Mouse (Mus musculus): ENCODE measurements around the gene Zfp933.
"Not testable (repeated sequence)": the region's sequence is repeated elsewhere in the genome, so short reads cannot be mapped to it uniquely, and the experiment has no call there.

Zfp933 gene

GRCm38 (mm10) chr4:147847614-147848583 lies at the start of gene Zfp933:
Gene Zfp933, minus strand, starts transcription at chr4:147848366.
- DNase-seq (ENCODE audit: low read depth, low spot score), result peak; percentile 67

DNA sequence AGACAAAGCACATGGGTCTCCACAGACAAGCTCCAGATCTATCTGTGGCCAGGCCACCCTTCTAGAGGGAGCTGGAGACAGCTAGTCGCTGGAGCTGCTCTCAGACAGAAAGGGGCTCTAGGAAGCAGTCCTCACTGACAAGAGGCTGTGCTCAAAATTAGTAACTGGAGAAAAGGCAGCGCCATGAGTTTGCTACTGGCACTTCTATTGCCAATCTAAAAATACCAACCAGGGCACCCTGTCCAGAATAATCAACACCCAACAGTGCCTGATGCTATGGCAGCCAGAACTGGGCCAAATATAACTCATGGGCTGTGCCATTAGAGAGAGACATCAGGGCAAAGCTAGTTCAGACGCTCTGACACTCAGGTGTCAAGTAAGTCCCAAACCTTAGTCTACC lies 49.2 kb upstream of the Zfp933 start:
- no peak for DNase-seq (ENCODE audit: low read depth, low spot score)

DNA sequence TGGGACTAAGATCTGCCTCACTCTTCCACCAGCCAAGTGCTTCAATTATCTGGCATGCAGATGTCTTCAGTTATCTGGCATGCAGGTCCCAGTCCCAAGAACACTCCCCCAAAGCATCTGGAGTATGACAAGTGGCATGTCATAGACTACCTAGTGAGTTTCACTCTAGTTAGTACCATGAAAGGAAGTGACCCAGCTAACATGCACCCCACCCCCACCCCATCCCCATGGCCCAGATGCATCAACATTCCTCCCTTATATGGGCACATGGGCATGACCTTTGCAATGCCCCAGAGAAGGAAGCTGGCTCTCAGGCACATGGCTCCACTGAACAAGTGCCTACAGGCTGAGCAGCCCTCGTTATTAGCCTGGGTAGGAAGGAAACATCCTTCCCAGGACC lies 48.2 kb upstream of the Zfp933 start:
- DNase-seq (ENCODE audit: low read depth, low spot score), result no peak

GRCm38 (mm10) chr4:147895815-147896330 lies 47.7 kb upstream of the Zfp933 start:
- no peak for DNase-seq (ENCODE audit: low read depth, low spot score)

GRCm38 (mm10) chr4:147890341-147890740 lies 42.2 kb upstream of the Zfp933 start:
- no peak for DNase-seq (ENCODE audit: low read depth, low spot score)

GRCm38 (mm10) chr4:147888237-147888636 lies 40.1 kb upstream of the Zfp933 start:
- DNase-seq (ENCODE audit: low read depth, low spot score), result no peak

DNA sequence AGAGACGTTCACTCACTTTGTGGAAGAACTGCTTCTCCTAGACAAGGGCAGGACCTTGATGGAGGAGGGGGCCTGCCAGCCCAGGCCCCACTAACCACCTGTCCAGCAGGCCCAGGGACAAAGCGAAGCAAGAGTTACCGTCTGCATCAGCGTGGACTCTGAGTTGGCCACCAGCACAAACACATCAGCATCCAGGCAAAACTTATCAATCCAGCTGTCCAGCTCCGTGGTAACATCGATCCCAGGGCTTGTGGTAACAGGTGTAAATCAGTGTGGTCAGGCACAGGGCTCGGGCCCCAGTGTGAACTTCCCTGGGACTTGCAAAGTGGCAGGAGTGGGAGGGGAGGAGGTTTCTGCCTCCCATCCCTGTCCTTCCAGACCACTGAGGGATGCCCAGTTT lies 39.1 kb upstream of the Zfp933 start:
- no peak for DNase-seq (ENCODE audit: low read depth, low spot score)

DNA sequence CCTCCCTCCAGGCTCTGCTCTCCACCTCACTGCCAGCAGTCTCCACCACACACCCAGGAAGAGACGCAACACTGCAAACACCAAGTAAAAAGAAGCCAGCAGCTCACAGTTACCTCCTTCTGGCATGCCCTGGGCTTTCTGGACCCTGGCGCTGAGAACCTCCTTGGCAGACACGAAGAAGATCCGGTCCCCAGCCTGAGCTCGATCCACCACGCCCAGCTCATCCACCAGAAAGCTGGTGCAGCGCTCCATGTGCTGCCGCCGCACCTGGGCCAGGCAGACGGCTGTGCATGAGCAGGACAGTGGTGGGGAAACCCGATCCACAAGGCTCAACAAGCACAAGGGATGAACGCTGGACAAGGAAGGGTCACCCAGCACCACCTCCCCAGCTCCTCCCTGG lies 38.0 kb upstream of the Zfp933 start:
- DNase-seq (ENCODE audit: low read depth, low spot score), result no peak

- DNase-seq (ENCODE audit: low read depth, low spot score), result no peak
Observed at GRCm38 (mm10) chr4:147884138-147884537, 36.0 kb upstream of the Zfp933 start.

DNA sequence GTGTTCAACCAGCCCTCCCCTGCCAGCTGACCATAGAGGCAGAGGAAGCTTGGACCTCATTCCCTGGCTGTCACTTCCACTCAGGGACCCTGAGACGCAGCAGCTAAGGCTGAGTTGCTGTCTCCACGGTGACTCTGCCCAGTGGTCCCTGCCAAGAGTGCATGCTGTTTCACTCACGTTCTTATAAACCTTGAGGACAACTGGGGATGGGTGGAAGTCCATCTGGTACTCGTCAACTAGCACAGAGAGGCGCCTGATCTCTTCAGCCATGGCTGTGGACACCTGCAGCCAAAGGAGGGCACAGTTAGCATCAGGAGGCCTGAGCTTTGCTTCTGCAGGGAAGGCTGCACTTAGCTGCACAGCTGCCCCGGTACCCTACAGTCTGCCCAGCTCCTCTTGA lies 34.9 kb upstream of the Zfp933 start:
- DNase-seq (ENCODE audit: low read depth, low spot score), result no peak

DNA sequence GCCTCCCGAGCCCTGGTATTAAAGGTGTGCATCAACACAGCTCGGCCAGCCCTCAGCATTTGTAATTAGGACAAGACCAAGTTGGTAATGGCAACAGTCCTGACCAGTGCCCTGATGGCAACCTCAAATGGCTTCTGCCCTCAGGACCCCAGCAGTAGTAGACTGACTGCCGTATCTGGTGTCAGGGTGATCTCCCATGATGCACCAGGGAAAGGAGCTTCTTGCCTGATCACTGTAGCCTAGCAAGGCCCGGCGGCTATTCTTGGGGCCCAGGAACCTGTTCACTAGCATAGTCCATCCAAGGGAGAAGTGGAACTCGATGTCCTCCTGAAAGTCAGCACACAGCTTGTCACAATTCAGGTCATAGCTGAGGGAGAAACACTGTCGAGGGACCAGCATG lies 33.6 kb upstream of the Zfp933 start:
- no peak for DNase-seq (ENCODE audit: low read depth, low spot score)

GRCm38 (mm10) chr4:147879865-147880264 lies 31.7 kb upstream of the Zfp933 start:
- DNase-seq (ENCODE audit: low read depth, low spot score), result no peak

- no peak for DNase-seq (ENCODE audit: low read depth, low spot score)
Observed at GRCm38 (mm10) chr4:147879456-147879855, 31.3 kb upstream of the Zfp933 start.

DNA sequence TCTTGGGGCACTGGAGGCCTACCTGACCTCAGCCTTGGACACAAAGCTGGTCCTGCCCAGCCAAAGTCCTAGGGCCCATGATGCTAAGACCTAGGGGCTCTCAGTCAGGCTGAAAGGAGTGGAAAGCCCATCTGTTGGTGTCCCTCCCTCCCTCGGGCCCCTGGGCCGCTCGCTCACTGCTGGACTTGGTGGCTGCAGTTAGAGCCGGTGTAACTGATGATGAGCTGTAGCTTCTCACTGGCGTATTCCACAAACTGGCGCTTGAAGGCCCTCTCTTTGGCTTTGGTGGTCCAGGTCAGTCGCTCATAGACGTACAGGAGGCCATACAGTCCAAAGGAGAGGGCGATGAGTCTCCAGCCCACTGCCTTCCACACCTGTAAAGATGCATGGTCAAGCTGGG lies 30.4 kb upstream of the Zfp933 start:
- no peak for DNase-seq (ENCODE audit: low read depth, low spot score)

DNA sequence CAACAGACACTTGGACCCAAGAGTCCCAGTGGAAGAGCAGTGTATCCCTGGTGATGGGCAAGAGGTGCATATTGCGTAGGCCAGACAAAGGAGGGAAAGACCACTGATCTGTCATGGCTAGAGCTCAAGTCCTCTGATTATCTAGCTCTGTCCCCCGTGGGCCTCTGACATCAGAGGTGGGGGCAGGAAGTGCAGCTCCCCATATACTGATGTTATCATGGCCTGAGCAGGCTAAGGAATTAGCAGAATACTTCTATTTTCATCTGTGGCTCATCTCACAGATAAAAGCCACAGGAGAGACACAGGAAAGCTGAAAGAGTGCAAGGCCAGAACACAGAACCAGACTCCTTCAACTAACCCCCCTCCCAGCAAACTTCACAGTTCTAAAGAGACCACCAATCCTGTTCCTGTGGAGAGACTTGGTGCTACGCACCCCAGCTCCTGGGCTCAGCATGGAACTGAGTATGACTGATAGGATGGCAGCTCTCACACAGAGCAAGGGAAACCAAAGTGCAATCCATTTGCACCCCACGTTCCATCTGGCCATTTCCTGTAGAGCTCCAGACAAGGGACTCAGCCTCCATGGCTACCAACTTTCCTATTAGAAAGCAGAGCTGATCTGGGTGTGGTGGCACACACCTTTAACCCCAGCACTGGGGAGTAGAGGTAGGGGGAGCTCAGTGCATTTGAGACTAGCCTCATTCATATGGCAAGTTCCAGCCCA lies 27.8 kb upstream of the Zfp933 start:
- DNase-seq (ENCODE audit: low read depth, low spot score), result no peak

DNA sequence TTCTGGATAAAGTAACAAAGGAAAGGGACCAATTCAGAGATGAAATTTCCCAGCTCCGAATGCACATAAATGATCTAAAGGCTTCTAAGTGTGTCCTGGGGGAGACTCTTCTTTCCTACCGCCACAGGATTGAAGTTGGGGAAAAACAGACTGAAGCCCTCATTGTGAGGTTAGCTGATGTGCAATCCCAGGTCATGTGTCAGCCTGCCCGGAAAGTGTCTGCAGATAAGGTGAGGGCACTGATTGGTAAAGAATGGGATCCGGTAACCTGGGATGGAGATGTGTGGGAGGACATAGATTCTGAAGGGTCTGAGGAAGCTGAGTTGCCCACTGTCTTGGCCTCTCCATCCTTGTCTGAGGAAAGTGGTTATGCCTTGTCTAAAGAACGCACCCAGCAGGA lies 21.1 kb upstream of the Zfp933 start:
- no peak for DNase-seq (ENCODE audit: low read depth, low spot score)

- peak; percentile 89 for DNase-seq (ENCODE audit: low read depth, low spot score)
Observed at GRCm38 (mm10) chr4:147868450-147869031, 20.4 kb upstream of the Zfp933 start, which contains the start of the genes Miip and Fv1. Gene Miip, minus strand, starts transcription at chr4:147868816. Gene Fv1, plus strand, starts transcription at chr4:147868979.

GRCm38 (mm10) chr4:147867563-147868449 lies 19.6 kb upstream of the Zfp933 start:
- no peak for DNase-seq (ENCODE audit: low read depth, low spot score)

- DNase-seq (ENCODE audit: low read depth, low spot score), result not testable (repeated sequence)
Observed at GRCm38 (mm10) chr4:147866793-147867192, 18.6 kb upstream of the Zfp933 start.

- no peak for DNase-seq (ENCODE audit: low read depth, low spot score)
Observed at GRCm38 (mm10) chr4:147866056-147866455, 17.9 kb upstream of the Zfp933 start.

GRCm38 (mm10) chr4:147865651-147866050 lies 17.5 kb upstream of the Zfp933 start:
- DNase-seq (ENCODE audit: low read depth, low spot score), result no peak
